Mouse (Mus musculus) cerebellum, adult 9-11 months (tissue): Measurements from ENCODE around the gene Fndc8.

Experiments used
- DNase-seq: peaks from one replicate; pipeline ENCODE4 v3.0.0; 2022

The Fndc8 gene

GRCm38 (mm10) chr11:82891936-82892335, at the start of gene Fndc8:
Fndc8 (plus strand) TSS chr11:82892124.
- DNase-seq, result no peak

- no peak for DNase-seq
These were observed 47.0 kb upstream of the Fndc8 start for GRCm38 (mm10) chr11:82844771-82845414.

- DNase-seq, result peak; percentile 39
These were observed 46.4 kb upstream of the Fndc8 start for GRCm38 (mm10) chr11:82845415-82846078.

GRCm38 (mm10) chr11:82846079-82846436, 45.9 kb upstream of the Fndc8 start:
- DNase-seq, result no peak

GRCm38 (mm10) chr11:82846938-82847337, 45.0 kb upstream of the Fndc8 start:
- DNase-seq, result no peak

GRCm38 (mm10) chr11:82847571-82848000, 44.3 kb upstream of the Fndc8 start:
- DNase-seq, result no peak

- DNase-seq, result no peak
These were observed 41.7 kb upstream of the Fndc8 start for GRCm38 (mm10) chr11:82850259-82850658.

GRCm38 (mm10) chr11:82852115-82852514, 39.8 kb upstream of the Fndc8 start:
- no peak for DNase-seq

GRCm38 (mm10) chr11:82852540-82852939, 39.4 kb upstream of the Fndc8 start:
- no peak for DNase-seq

- DNase-seq, result no peak
These were observed 39.0 kb upstream of the Fndc8 start for GRCm38 (mm10) chr11:82852958-82853357.

GRCm38 (mm10) chr11:82854111-82854510, 37.8 kb upstream of the Fndc8 start:
- no peak for DNase-seq

- DNase-seq, result no peak
These were observed 36.5 kb upstream of the Fndc8 start for GRCm38 (mm10) chr11:82855327-82855973.

- no peak for DNase-seq
These were observed 35.9 kb upstream of the Fndc8 start for GRCm38 (mm10) chr11:82856032-82856431.

GRCm38 (mm10) chr11:82857307-82857848, 34.5 kb upstream of the Fndc8 start:
- no peak for DNase-seq

GRCm38 (mm10) chr11:82860759-82861158, 31.2 kb upstream of the Fndc8 start:
- no peak for DNase-seq

- DNase-seq, result no peak
These were observed 30.4 kb upstream of the Fndc8 start for GRCm38 (mm10) chr11:82861558-82861957.

- no peak for DNase-seq
These were observed 29.3 kb upstream of the Fndc8 start for GRCm38 (mm10) chr11:82862638-82863037.

GRCm38 (mm10) chr11:82863059-82863458, 28.9 kb upstream of the Fndc8 start:
- no peak for DNase-seq

- no peak for DNase-seq
These were observed 28.4 kb upstream of the Fndc8 start for GRCm38 (mm10) chr11:82863488-82863931.

GRCm38 (mm10) chr11:82865957-82866356, 26.0 kb upstream of the Fndc8 start:
- DNase-seq, result no peak

- no peak for DNase-seq
These were observed 24.9 kb upstream of the Fndc8 start for GRCm38 (mm10) chr11:82866850-82867564.

GRCm38 (mm10) chr11:82867956-82868355, 24.0 kb upstream of the Fndc8 start:
- no peak for DNase-seq

- peak; percentile 27 for DNase-seq
These were observed 22.3 kb upstream of the Fndc8 start for GRCm38 (mm10) chr11:82869506-82870172.
